Mouse (Mus musculus): ENCODE measurements around the gene Ppig. TPM values are rescaled to one million over a fixed set of nuclear protein-coding genes. Genes with fewer than 3 reads are reported as not detected.
A peak's percentile ranks its signal among the peaks of the same experiment; 100 is the strongest.

Ppig gene
- polyA plus RNA-seq, 1 experiment from 2014 or later: 149 TPM

DNA sequence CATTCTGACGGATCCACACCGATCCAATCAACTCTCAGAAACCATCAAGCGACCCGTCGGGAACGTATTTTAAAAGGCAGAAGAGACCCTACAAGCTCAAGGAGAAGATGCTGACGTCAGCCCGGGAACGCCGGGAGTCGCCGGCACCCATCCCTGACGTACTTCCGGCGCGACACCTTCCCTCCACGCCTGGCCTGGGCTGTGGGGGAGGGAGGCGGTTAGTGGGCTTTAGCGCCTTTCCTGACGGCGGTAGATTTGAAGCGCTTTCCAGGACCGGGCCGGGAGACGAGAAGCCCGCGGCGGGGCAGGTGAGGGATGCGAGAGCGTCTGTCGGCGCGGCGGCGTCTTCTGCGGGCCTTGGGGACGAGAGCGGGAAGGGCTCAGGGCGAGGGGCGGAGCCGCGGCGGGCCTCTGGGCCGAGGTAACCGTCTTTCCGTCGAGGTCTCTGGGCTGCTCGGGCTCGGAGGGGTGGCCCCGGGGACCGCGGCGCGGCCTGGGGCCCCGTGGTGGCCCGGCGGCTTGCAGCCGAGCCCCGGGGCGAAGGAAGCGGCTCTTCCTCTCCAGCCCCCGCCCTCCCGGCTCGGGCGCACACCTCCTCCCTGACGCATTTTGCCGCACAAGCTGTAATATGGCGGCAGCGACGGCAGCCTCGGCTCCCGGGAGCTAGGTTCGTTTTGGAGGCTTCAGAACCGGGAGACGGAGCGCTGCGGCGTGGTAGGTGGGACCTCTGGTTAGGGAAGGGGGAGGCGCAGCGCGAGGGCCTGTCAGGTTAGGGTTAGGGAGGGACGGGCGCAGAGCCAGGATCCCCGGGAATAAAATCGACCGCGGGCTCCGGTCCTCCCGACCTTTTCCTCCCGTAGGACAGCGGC is 539 bp downstream of the Ppig start:
- WGBS: under 1% methylated on average over 89 of the region's 91 CpGs
- ATAC-seq (replicated peaks; ENCODE audit: low FRiP score, low read depth): peak; percentile 96

DNA sequence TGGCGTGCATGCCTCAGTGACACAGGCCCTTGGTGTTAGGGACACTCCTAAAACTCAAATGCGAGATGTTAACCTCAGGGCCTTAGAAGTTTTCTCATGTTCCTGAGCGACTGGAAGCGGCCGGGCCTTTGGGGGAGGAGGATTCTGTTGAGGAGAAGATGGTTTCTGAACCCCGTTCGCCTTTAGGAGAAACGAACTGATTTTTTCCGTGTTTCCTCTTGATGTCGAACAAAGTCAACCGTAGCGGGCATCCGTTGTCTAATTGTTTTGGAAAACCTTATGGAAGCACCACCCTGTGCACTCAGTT is 1.1 kb downstream of the Ppig start:
- no peaks in the 10 kb centered on the region for H3K27me3 ChIP-seq (ENCODE audit: insufficient read depth, low read length)
- H3K9me3 ChIP-seq (replicated peaks; ENCODE audit: low read length): no peaks in the 10 kb centered on the region
- DNase-seq (ENCODE audit: low spot score): no peak
- under 1% methylated on average over 12 of the region's 13 CpGs for WGBS
- peak overlapping the region; percentile 92 for H3K27ac ChIP-seq
- peak overlapping the region; percentile 62 for H3K4me2 ChIP-seq (ENCODE audit: low read length)
- H3K4me1 ChIP-seq (replicated peaks; ENCODE audit: insufficient read depth, low read length): peaks cover 7% of the 10 kb centered on the region; the same call in 1 of the 2 replicates
- H3K36me3 ChIP-seq (ENCODE audit: insufficient read depth, low read length): no peaks in the 10 kb centered on the region
- no peak for TF ChIP-seq CTCF (IDR thresholded peaks at IDR 0.05; ENCODE audit: low read depth)
- H3K4me3 ChIP-seq (replicated peaks; ENCODE audit: low read depth, low read length): peak overlapping the region; percentile 99
- peak overlapping the region; percentile 87 for H3K9ac ChIP-seq (ENCODE audit: low read depth, low read length)
- no peak for ATAC-seq (replicated peaks; ENCODE audit: low FRiP score, low read depth)

More for the DNA sequence above, 539 bp downstream of the Ppig start:
- peak overlapping the region; percentile 62 for H3K4me2 ChIP-seq (ENCODE audit: low read length)
- no peaks in the 10 kb centered on the region for H3K36me3 ChIP-seq (ENCODE audit: insufficient read depth, low read length)
- H3K4me3 ChIP-seq (replicated peaks; ENCODE audit: low read depth, low read length): peak overlapping the region; percentile 99
- H3K27ac ChIP-seq: peak overlapping the region; percentile 92
- no peaks in the 10 kb centered on the region for H3K27me3 ChIP-seq (ENCODE audit: insufficient read depth, low read length)
- peaks cover 7% of the 10 kb centered on the region; the same call in 1 of the 2 replicates for H3K4me1 ChIP-seq (replicated peaks; ENCODE audit: insufficient read depth, low read length)
- peak overlapping the region; percentile 87 for H3K9ac ChIP-seq (ENCODE audit: low read depth, low read length)
- no peak for TF ChIP-seq CTCF (IDR thresholded peaks at IDR 0.05; ENCODE audit: low read depth)
- DNase-seq (ENCODE audit: low spot score): peak; percentile 96
- H3K9me3 ChIP-seq (replicated peaks; ENCODE audit: low read length): no peaks in the 10 kb centered on the region

DNA sequence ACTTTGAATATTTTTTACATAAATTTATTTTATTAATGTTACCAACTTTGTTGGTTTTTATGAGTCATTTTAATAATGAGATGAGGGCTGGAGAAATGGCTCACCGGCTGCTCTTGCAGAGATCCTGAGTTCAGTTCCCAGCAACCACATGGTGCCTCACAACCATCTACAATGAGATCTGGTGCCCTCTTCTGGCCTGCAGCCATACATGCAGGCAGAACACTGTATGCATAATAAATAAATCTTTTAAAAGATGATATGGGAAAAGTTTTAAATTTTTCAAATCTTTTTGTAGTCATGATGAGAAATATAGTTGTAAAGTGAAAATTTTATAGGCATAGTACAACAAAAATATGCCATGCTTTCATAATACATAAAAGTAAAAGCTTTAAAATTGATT is 22.7 kb downstream of the Ppig start:
- peak; percentile 54 for TF ChIP-seq CTCF (IDR thresholded peaks at IDR 0.05; ENCODE audit: low read depth)
- Histone ChIP-seq H3K36me3 (ENCODE audit: insufficient read depth, low read length) (peaks cover 40% of the 10 kb centered on the region), H3K4me3 (replicated peaks; ENCODE audit: low read depth, low read length) (no peak overlapping the region), H3K9me3 (replicated peaks; ENCODE audit: low read length) (no peaks in the 10 kb centered on the region), H3K4me2 (ENCODE audit: low read length) (no peak overlapping the region), H3K4me1 (replicated peaks; ENCODE audit: insufficient read depth, low read length) (no peaks in the 10 kb centered on the region), H3K9ac (ENCODE audit: low read depth, low read length) (no peak overlapping the region), H3K27me3 (ENCODE audit: insufficient read depth, low read length) (no peaks in the 10 kb centered on the region), H3K27ac (no peak overlapping the region)
- no peak for ATAC-seq (replicated peaks; ENCODE audit: low FRiP score, low read depth)
- DNase-seq (ENCODE audit: low spot score): no peak
- WGBS: 86% methylated on average over 1 of the region's 1 CpGs

DNA sequence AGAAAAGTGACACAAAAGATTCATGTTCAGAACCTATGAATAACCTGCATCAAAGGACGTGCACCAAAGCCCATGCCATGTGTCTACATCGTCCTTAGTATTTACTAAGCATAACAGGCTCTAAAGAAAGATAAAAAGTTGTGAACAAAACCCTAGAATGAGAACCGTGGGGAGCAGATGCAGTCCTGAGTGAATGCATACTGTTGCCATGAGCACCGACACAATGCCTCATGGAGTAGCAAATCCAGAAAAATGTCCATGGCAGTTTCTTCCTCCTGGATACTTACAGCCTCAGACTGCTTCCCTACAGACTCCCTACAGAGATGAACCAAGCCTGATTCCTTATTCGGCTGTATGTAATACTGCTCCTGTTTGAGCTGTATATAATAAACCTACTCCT is 38.6 kb downstream of the Ppig start:
- Histone ChIP-seq H3K9ac (ENCODE audit: low read depth, low read length) (no peak overlapping the region), H3K4me1 (replicated peaks; ENCODE audit: insufficient read depth, low read length) (no peaks in the 10 kb centered on the region), H3K9me3 (replicated peaks; ENCODE audit: low read length) (no peaks in the 10 kb centered on the region), H3K4me2 (ENCODE audit: low read length) (no peak overlapping the region), H3K27me3 (ENCODE audit: insufficient read depth, low read length) (no peaks in the 10 kb centered on the region), H3K36me3 (ENCODE audit: insufficient read depth, low read length) (no peaks in the 10 kb centered on the region), H3K4me3 (replicated peaks; ENCODE audit: low read depth, low read length) (no peak overlapping the region), H3K27ac (no peak overlapping the region)
- WGBS: 86% methylated on average over 5 of the region's 5 CpGs
- no peak for TF ChIP-seq CTCF (IDR thresholded peaks at IDR 0.05; ENCODE audit: low read depth)
- no peak for ATAC-seq (replicated peaks; ENCODE audit: low FRiP score, low read depth)
- DNase-seq (ENCODE audit: low spot score): no peak

DNA sequence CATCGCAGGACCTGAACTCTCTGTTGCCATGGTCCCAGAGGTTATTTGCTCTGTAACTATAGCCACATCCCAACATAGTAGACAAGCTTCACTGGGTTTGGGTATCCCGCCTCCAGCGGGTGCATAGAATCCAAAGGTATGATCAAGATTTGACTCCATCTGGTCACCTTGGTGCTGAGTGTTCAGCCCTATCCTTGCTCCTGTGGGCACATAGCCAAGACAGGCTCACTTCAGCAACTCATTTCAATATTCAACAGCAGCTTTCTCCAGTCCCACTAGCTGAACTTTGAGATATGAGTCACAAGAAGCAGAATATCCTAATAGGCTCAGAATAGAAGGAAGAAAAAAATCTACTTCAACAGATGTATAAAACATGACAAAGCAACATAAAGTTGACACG is 41.0 kb downstream of the Ppig start:
- peak; percentile 19 for DNase-seq (ENCODE audit: low spot score)

DNA sequence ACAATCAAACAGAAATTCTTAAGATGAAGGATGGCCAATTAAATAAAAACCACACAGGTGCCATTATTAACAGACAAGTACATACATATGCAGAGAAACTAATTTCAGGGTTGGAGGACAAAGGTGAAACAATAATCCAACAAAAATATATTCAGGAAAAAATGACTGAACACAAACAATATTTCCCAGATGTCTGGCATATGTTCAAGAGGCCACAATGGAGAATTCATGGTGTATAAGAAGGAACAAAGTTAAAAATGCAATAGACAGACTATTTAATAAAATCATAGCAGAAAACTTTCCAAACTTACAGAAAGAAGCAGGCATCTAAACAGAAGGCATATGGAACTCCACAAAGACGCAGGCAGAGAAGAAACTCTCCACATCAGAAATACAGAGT is 42.4 kb downstream of the Ppig start:
- no peak for TF ChIP-seq CTCF (IDR thresholded peaks at IDR 0.05; ENCODE audit: low read depth)
- no peak overlapping the region for H3K4me2 ChIP-seq (ENCODE audit: low read length)
- H3K27ac ChIP-seq: no peak overlapping the region
- no peaks in the 10 kb centered on the region for H3K27me3 ChIP-seq (ENCODE audit: insufficient read depth, low read length)
- H3K9me3 ChIP-seq (replicated peaks; ENCODE audit: low read length): no peaks in the 10 kb centered on the region
- no peak for DNase-seq (ENCODE audit: low spot score)
- H3K9ac ChIP-seq (ENCODE audit: low read depth, low read length): no peak overlapping the region
- 68% methylated on average over 1 of the region's 1 CpGs for WGBS
- no peak for ATAC-seq (replicated peaks; ENCODE audit: low FRiP score, low read depth)
- H3K4me1 ChIP-seq (replicated peaks; ENCODE audit: insufficient read depth, low read length): no peaks in the 10 kb centered on the region
- H3K4me3 ChIP-seq (replicated peaks; ENCODE audit: low read depth, low read length): no peak overlapping the region
- no peaks in the 10 kb centered on the region for H3K36me3 ChIP-seq (ENCODE audit: insufficient read depth, low read length)

More for the DNA sequence above, 41.0 kb downstream of the Ppig start:
- Histone ChIP-seq H3K9ac (ENCODE audit: low read depth, low read length) (no peak overlapping the region), H3K9me3 (replicated peaks; ENCODE audit: low read length) (no peaks in the 10 kb centered on the region), H3K27ac (no peak overlapping the region), H3K4me3 (replicated peaks; ENCODE audit: low read depth, low read length) (no peak overlapping the region), H3K36me3 (ENCODE audit: insufficient read depth, low read length) (no peaks in the 10 kb centered on the region), H3K4me1 (replicated peaks; ENCODE audit: insufficient read depth, low read length) (no peaks in the 10 kb centered on the region), H3K4me2 (ENCODE audit: low read length) (no peak overlapping the region), H3K27me3 (ENCODE audit: insufficient read depth, low read length) (no peaks in the 10 kb centered on the region)
- WGBS: 80% methylated on average over 4 of the region's 4 CpGs
- no peak for TF ChIP-seq CTCF (IDR thresholded peaks at IDR 0.05; ENCODE audit: low read depth)
- ATAC-seq (replicated peaks; ENCODE audit: low FRiP score, low read depth): peak; percentile 54

All from kidney, postnatal 0 days (tissue).